Mouse (Mus musculus) lung, postnatal 0 days (tissue): ENCODE measurements around the gene 2510002D24Rik. TPM values are rescaled to one million over a fixed set of nuclear protein-coding genes. Genes with fewer than 3 reads are reported as not detected.
A peak's percentile ranks its signal among the peaks of the same experiment; 100 is the strongest.

ENCODE experiments used
- ATAC-seq: fragments of 200-750 bp; cut with Nextera tagmentation; 2 replicates; pipeline ENCODE4 v1.8.0; 2017; ENCODE audit warnings: moderate library complexity
- DNase-seq: peaks from one replicate; pipeline ENCODE4 v3.0.0-alpha.2; 2016; ENCODE audit warnings: low spot score
- H3K27ac ChIP-seq: fragments of 300-500 bp; sonication (generic); 2 replicates; pipeline ENCODE4 v1.5.1; 2014; ENCODE audit warnings: antibody characterized with exemption, mild to moderate bottlenecking, low read length, mixed read lengths
- H3K27me3 ChIP-seq: fragments of 300-500 bp; sonication (generic); replicated peaks from 2 replicates; pipeline ENCODE4 v1.6.1; 2014; ENCODE audit warnings: low read length, mixed read lengths; ENCODE audit not compliant: insufficient read depth
- H3K36me3 ChIP-seq: fragments of 300-500 bp; sonication (generic); 2 replicates; pipeline ENCODE4 v1.6.1; 2014; ENCODE audit warnings: low read length, mixed read lengths; ENCODE audit not compliant: insufficient read depth
- H3K4me1 ChIP-seq: fragments of 300-500 bp; sonication (generic); 2 replicates; pipeline ENCODE4 v1.6.1; 2014; ENCODE audit warnings: antibody characterized with exemption, low read depth, low read length, mixed read lengths; ENCODE audit not compliant: insufficient read depth
- H3K4me2 ChIP-seq: fragments of 300-500 bp; sonication (generic); replicated peaks from 2 replicates; pipeline ENCODE4 v1.6.1; 2014; ENCODE audit warnings: low read depth, mild to moderate bottlenecking, low read length, moderate library complexity, mixed read lengths
- H3K4me3 ChIP-seq: fragments of 300-500 bp; sonication (generic); 2 replicates; pipeline ENCODE4 v1.5.1; 2014; ENCODE audit warnings: low read depth, low read length
- H3K9ac ChIP-seq: fragments of 300-500 bp; sonication (generic); replicated peaks from 2 replicates; pipeline ENCODE4 v1.6.1; 2014; ENCODE audit warnings: low read depth, mild to moderate bottlenecking
- H3K9me3 ChIP-seq: fragments of 300-500 bp; sonication (generic); 2 replicates; pipeline ENCODE4 v1.6.1; 2016; ENCODE audit warnings: low read length, mixed read lengths
- CTCF ChIP-seq: IDR thresholded peaks from 2 replicates; pipeline ENCODE4 v1.5.1; 2016; ENCODE audit warnings: antibody characterized with exemption, mild to moderate bottlenecking
- EP300 ChIP-seq: IDR thresholded peaks from 2 replicates; pipeline ENCODE4 v1.6.1; 2016; ENCODE audit warnings: antibody characterized with exemption, mild to moderate bottlenecking, control low read depth
- WGBS: fragments of 180-500 bp; shearing (Covaris S2); extraction: QIAGEN DNeasy Blood & Tissue Kit; methylation state at CpG from one replicate; pipeline ENCODE4 v1.1.7; 2014; 5-methylcytosine and 5-hydroxymethylcytosine counted together
- polyA plus RNA-seq: library from polyadenylated mRNA; unstranded; fragments of >200 nt; fragmentation: Nextera tagmentation; extraction: Ambion mirVana; gene quantifications from 2 replicates; pipeline ENCODE4 v1.2.1, GENCODE M21; 2015

Gene 2510002D24Rik
- polyA plus RNA-seq, 1 experiment from 2014 or later: 23.7 TPM

DNA sequence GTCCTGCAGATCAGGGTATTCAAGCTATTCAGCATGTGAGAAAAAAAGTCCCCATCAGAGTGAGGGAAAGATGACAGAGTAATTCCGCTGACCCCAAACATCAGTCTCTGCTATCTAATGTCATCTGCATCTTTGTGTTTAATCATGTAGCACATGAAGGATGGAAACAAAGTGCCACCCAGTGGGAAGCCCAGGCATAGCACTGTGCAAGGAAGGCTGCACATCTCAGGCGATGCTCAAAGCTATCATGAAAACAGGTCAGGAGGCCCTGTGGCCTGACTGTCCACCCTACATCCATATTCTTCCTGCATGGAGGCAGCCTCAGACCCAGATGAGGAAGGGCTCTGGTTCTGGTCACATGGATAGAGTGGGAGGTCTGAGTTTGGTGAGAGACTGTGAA is 37.5 kb upstream of the 2510002D24Rik start:
- H3K27ac ChIP-seq: no peak overlapping the region
- DNase-seq: peak; percentile 49
- no peaks in the 10 kb centered on the region for H3K27me3 ChIP-seq
- no peaks in the 10 kb centered on the region for H3K4me1 ChIP-seq
- WGBS: 65% methylated on average over 2 of the region's 2 CpGs
- no peaks in the 10 kb centered on the region for H3K9me3 ChIP-seq
- TF ChIP-seq EP300 (no peak), CTCF (peak; percentile 91)
- peak; percentile 59; the same call in 1 of the 2 replicates for ATAC-seq
- H3K9ac ChIP-seq: no peak overlapping the region
- H3K4me2 ChIP-seq: no peak overlapping the region
- 0 out of 2 replicates have a peak, but pooled peaks cover 3% of the 10 kb centered on the region for H3K36me3 ChIP-seq
- H3K4me3 ChIP-seq: no peak overlapping the region

- no peak for TF ChIP-seq EP300
- no peak for DNase-seq
Observed at GRCm38 (mm10) chr16:18805746-18806145, 30.6 kb upstream of the 2510002D24Rik start.

DNA sequence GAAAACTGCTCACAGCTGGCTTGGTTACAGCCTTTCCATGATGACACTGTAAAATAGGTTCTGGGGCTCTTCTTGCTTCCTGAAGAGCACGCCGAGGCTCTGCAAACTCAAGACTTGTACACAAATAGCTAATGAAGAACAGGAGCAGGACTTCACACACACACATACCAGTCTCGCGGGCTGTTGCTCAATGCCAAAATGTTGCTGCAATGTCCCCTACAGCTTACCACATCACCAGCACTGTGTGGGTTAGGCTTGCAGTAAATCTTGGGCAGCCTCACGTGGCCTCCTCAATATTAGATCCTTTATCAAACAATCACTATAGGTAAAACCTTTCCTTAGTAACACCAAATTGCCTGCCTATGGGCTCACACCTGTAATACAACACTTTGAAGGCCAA is 27.4 kb upstream of the 2510002D24Rik start:
- Histone ChIP-seq H3K9me3 (no peaks in the 10 kb centered on the region), H3K9ac (no peak overlapping the region), H3K36me3 (no peaks in the 10 kb centered on the region), H3K4me2 (no peak overlapping the region), H3K27me3 (no peaks in the 10 kb centered on the region), H3K27ac (no peak overlapping the region), H3K4me1 (peaks cover 3% of the 10 kb centered on the region; the same call in 1 of the 2 replicates), H3K4me3 (no peak overlapping the region)
- TF ChIP-seq CTCF (no peak), EP300 (no peak)
- ATAC-seq (no peak), DNase-seq (peak; percentile 62)
- WGBS: 77% methylated on average over 5 of the region's 5 CpGs

More at GRCm38 (mm10) chr16:18805746-18806145, 30.6 kb upstream of the 2510002D24Rik start:
- Histone ChIP-seq H3K4me3 (no peak overlapping the region), H3K4me1 (no peaks in the 10 kb centered on the region), H3K9me3 (no peaks in the 10 kb centered on the region), H3K4me2 (no peak overlapping the region), H3K27me3 (no peaks in the 10 kb centered on the region), H3K27ac (no peak overlapping the region), H3K9ac (no peak overlapping the region), H3K36me3 (0 out of 2 replicates have a peak, but pooled peaks cover 2% of the 10 kb centered on the region)
- 92% methylated on average over 2 of the region's 2 CpGs for WGBS
- ATAC-seq: no peak

- TF ChIP-seq CTCF: no peak
- no peak for TF ChIP-seq EP300
- Histone ChIP-seq H3K4me1 (peaks cover 3% of the 10 kb centered on the region; the same call in 1 of the 2 replicates), H3K27me3 (no peaks in the 10 kb centered on the region), H3K4me3 (peak overlapping the region; percentile 84), H3K36me3 (peaks cover 9% of the 10 kb centered on the region; the same call in 1 of the 2 replicates), H3K9ac (no peak overlapping the region), H3K9me3 (no peaks in the 10 kb centered on the region), H3K4me2 (peak overlapping the region; percentile 62), H3K27ac (no peak overlapping the region)
- DNase-seq (no peak), ATAC-seq (no peak)
- 3% methylated on average over 5 of the region's 5 CpGs for WGBS
Observed at GRCm38 (mm10) chr16:18811032-18811431, 25.3 kb upstream of the 2510002D24Rik start.

- H3K27ac ChIP-seq: peak within 1 kb of the TSS; percentile 89
- ATAC-seq (peak; percentile 96), DNase-seq (peak; percentile 99)
- peak within 1 kb of the TSS; percentile 84 for H3K4me3 ChIP-seq
- H3K9me3 ChIP-seq: no peaks in the 10 kb centered on the region
- H3K9ac ChIP-seq: peak within 1 kb of the TSS; percentile 93
- TF ChIP-seq EP300: peak; percentile 91
- TF ChIP-seq CTCF: no peak
- no peaks in the 10 kb centered on the region for H3K27me3 ChIP-seq
- peaks cover 3% of the 10 kb centered on the region; the same call in 1 of the 2 replicates for H3K4me1 ChIP-seq
- WGBS: under 1% methylated on average over 42 of the region's 42 CpGs
- peaks cover 16% of the 10 kb centered on the region; the same call in 1 of the 2 replicates for H3K36me3 ChIP-seq
- H3K4me2 ChIP-seq: peak within 1 kb of the TSS; percentile 62
Observed at GRCm38 (mm10) chr16:18811468-18812384, 24.7 kb upstream of the 2510002D24Rik start, which contains the start of the genes Ufd1 and Cdc45. Ufd1 (plus strand) TSS chr16:18811779. Cdc45 (minus strand) TSS chr16:18811987.

GRCm38 (mm10) chr16:18812385-18812910 is 23.9 kb upstream of the 2510002D24Rik start:
- Histone ChIP-seq H3K36me3 (peaks cover 17% of the 10 kb centered on the region; the same call in 1 of the 2 replicates), H3K9ac (peak overlapping the region; percentile 93), H3K27me3 (no peaks in the 10 kb centered on the region), H3K4me1 (peaks cover 3% of the 10 kb centered on the region; the same call in 1 of the 2 replicates), H3K4me2 (peak overlapping the region; percentile 62), H3K27ac (peak overlapping the region; percentile 89), H3K9me3 (no peaks in the 10 kb centered on the region), H3K4me3 (peak overlapping the region; percentile 84)
- TF ChIP-seq CTCF: no peak
- TF ChIP-seq EP300: no peak
- WGBS: 2% methylated on average over 31 of the region's 31 CpGs
- no peak for DNase-seq
- ATAC-seq: peak; percentile 27
